Mouse (Mus musculus) layer of hippocampus, postnatal 25 days (tissue): ENCODE results near the gene Lrrc8a. TPM values are rescaled to one million over a fixed set of nuclear protein-coding genes. Genes with fewer than 3 reads are reported as not detected.

Experiments used
- DNase-seq, 2 experiments: peaks; one replicate each; pipeline ENCODE4 v3.0.0; 2022; ENCODE audit warnings: mixed read lengths in 2 of 2, low spot score in 1 of 2; ENCODE audit errors: extremely low spot score in 1 of 2
- total RNA-seq, 2 experiments: library from RNA; stranded (reverse); gene quantifications; 2 replicates each; pipeline ENCODE4 v1.2.3; 2021

Lrrc8a gene
- total RNA-seq, 2 experiments from 2014 or later, result 57.1 to 60.7 TPM

GRCm38 (mm10) chr2:30286192-30287026 is 48.9 kb downstream of the Lrrc8a start, which contains the start of the genes Dolk and Nup188:
Dolk (minus strand) TSS chr2:30286334.
Nup188 (plus strand) TSS chr2:30286397.
- DNase-seq, result peak; percentile 96

- no peak for DNase-seq
Observed at GRCm38 (mm10) chr2:30287027-30287373, 49.5 kb downstream of the Lrrc8a start.

GRCm38 (mm10) chr2:30299525-30299924 is 62.0 kb downstream of the Lrrc8a start:
- DNase-seq, result no peak

GRCm38 (mm10) chr2:30299966-30300365 is 62.5 kb downstream of the Lrrc8a start:
- DNase-seq, result no peak

- DNase-seq, result no peak
Observed at GRCm38 (mm10) chr2:30306087-30306486, 68.6 kb downstream of the Lrrc8a start.

GRCm38 (mm10) chr2:30309351-30309750 is 71.8 kb downstream of the Lrrc8a start:
- no peak for DNase-seq

GRCm38 (mm10) chr2:30311481-30311880 is 74.0 kb downstream of the Lrrc8a start:
- no peak for DNase-seq

Other genes with a start within 250 kb of the Lrrc8a start
- gene Wdr34, start 188.8 kb upstream of the Lrrc8a start, total RNA-seq, result 10 to 100 TPM; 32.5 to 33.0 TPM
- gene Set, start 180.3 kb upstream of the Lrrc8a start, total RNA-seq, result 100 to 1,000 TPM; 187 to 188 TPM
- gene Pkn3, start 160.0 kb upstream of the Lrrc8a start, total RNA-seq, result 1 to 10 TPM; 1.2 to 1.9 TPM
- 10 to 100 TPM in 1 of 2 experiments, 1 to 10 TPM in 1; 9.9 to 11.4 TPM for gene Zdhhc12, start 144.1 kb upstream of the Lrrc8a start, total RNA-seq
- gene Zer1, start 113.1 kb upstream of the Lrrc8a start, total RNA-seq, result 100 to 1,000 TPM; 191 to 213 TPM
- 10 to 100 TPM; 59.0 to 61.6 TPM for gene Tbc1d13, start 104.0 kb upstream of the Lrrc8a start, total RNA-seq
- gene Endog, start 66.2 kb upstream of the Lrrc8a start, total RNA-seq, result 10 to 100 TPM; 22.7 to 25.0 TPM
- gene Spout1, start 59.3 kb upstream of the Lrrc8a start, total RNA-seq, result 10 to 100 TPM; 35.1 to 35.4 TPM
- gene Kyat1, start 31.9 kb upstream of the Lrrc8a start, total RNA-seq, result 10 to 100 TPM; 17.1 to 18.4 TPM
- 1 to 10 TPM; 6.1 to 7.4 TPM for gene Gm28035, start 2.9 kb downstream of the Lrrc8a start, total RNA-seq
- gene Phyhd1, start 28.5 kb downstream of the Lrrc8a start, total RNA-seq, result 10 to 100 TPM; 18.6 to 24.8 TPM
- gene Gm28038, start 43.3 kb downstream of the Lrrc8a start, total RNA-seq, result not detected
- 10 to 100 TPM; 24.3 to 25.7 TPM for gene Dolk, start 48.6 kb downstream of the Lrrc8a start, total RNA-seq
- gene Nup188, start 48.7 kb downstream of the Lrrc8a start, total RNA-seq, result 10 to 100 TPM; 18.7 to 22.0 TPM
- gene Sh3glb2, start 121.6 kb downstream of the Lrrc8a start, total RNA-seq, result 100 to 1,000 TPM; 249 to 278 TPM
- 100 to 1,000 TPM; 102 to 110 TPM for gene Miga2, start 126.5 kb downstream of the Lrrc8a start, total RNA-seq
- 10 to 100 TPM; 25.1 to 27.5 TPM for gene Dolpp1, start 154.5 kb downstream of the Lrrc8a start, total RNA-seq
- 10 to 100 TPM; 49.6 to 51.1 TPM for gene Crat, start 178.1 kb downstream of the Lrrc8a start, total RNA-seq
- 100 to 1,000 TPM; 163 to 169 TPM for gene Ptpa, start 178.3 kb downstream of the Lrrc8a start, total RNA-seq
- gene Ier5l, start 236.5 kb downstream of the Lrrc8a start, total RNA-seq, result 10 to 100 TPM; 12.8 to 13.1 TPM